Mouse (Mus musculus): ENCODE results near the gene Rpap1.
"Not testable (repeated sequence)": the region's sequence is repeated elsewhere in the genome, so short reads cannot be mapped to it uniquely, and the experiment has no call there.

Gene Rpap1

DNA sequence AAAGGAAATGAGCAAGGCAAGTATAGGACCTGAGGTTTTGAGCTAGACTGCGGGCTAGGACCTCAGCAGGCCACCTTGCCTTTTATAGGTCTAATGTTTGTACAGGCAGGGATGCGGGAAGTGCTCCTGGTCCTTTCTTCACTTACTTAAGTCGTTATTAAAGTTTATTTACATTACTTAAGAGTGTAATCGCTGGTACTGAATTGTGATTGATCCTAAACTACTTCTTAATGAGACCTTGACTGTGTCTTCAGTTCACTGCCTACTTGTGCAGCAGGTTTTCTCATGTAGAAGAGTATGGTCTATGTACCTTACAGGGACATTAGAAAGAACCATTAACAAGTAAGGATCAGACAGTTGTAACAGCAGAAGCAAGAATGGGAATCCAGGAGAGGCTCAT is 56.6 kb downstream of the Rpap1 start:
- no peak for DNase-seq

DNA sequence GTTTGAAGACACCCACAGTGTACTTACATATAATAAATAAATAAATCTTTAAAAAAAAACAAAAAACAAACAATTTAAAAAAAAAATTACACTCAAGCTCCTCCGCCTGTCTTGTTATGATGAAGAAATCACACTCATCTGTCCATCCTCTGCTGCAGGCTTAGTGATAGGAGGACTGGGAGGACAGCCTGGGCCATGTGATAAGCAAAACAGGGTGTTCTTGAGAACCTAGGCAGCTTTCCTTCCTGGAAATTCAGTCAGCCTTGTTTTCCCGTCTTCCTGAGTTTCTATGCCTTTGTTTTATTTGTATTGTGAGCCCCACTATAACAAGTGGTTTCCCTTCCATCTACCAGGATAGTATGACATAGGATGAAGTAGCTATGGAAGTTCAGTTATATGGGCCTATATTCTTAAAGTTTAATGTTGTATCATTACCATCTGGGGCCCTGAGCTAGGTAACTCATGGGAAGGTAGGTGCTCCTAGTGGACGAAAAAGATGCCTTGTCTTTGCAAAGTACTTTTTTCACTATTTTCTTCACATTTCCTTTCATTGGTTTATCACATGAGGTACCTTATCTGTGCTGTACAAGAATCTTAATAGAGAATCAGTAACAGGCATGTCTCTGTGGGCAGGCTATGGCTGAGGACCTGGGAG is 59.4 kb downstream of the Rpap1 start:
- no peak for DNase-seq

DNA sequence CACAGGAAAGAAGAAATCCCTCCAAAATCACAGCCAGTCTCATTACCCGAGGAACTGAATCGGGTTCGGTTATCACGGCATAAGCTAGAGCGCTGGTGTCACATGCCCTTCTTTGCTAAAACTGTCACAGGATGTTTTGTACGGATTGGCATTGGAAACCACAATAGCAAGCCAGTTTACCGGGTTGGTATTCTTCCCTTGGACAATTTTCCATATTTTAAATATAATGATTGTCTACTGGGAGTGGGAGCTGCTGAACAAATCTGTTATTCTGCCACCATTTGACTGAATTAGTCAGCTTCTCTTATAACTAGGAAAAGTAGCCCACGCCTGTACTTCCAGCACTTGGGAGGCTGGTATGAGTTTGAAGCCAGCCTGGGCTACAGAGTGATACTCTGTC is 66.3 kb downstream of the Rpap1 start:
- no peak for DNase-seq

DNA sequence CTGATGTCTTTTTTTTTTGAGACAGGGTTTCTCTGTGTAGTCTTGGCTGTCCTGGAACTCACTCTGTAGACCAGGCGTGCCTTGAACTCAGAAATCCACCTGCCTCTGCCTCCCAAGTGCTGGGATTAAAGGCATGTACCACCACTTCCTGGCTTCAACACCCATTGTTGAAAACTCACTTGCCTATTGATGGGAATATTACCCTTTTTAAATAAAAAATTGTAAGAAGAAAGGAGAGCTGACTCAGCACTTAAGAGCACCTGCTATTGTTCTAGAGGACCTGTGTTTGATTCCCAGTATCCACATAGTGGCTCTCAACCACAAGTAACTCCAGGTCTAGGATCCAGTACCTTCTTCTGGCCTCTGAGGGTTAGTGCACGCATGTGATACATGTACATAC is 71.5 kb downstream of the Rpap1 start:
- not testable (repeated sequence) for DNase-seq
